Mouse (Mus musculus) A20 (cell line): ENCODE measurements at regions not wholly inside any gene's neighbourhood (a gene's known extent, or its start where the extent isn't known, plus 50 kb on each side); places are given as distances from the start of the nearest gene placed in this dataset.
A peak's percentile ranks its signal among the peaks of the same experiment; 100 is the strongest.

Experiments
- DNase-seq: peaks from one replicate; pipeline ENCODE4 v3.0.0-alpha.2; 2011; ENCODE audit warnings: low read depth, low spot score

DNA sequence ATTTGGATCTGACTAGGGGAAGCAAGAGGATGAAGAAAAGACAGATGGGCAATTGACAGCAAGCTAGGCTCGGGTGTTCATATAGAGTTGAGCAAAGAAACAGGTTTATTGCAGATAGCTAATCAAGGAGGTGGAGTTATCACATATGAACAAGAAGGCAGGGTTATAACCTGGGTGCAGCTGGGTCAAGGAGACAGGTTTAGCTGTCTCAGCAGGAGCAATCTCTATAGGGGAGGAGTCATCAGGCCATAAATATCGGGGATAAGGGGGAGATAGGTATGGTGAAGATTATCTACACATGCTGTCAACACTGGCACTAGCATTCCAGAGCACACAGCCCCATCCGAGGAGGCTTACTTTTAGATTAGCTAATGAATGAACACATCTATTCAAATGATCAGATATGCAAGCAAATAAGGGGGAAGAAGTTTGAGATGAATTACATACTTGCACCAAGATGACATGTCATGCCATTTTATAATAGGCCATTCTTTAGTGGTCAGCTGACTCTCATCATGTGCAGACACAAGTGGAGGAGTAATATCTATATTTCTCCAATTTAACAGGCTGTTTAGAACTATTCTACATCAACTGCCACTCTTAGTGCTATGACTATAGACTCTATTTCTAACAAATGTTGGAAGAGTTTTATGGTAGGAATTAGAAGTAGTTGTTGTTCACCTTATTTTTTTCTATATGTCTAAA is 76.9 kb downstream of the Lhx9 start:
- no peak for DNase-seq

DNA sequence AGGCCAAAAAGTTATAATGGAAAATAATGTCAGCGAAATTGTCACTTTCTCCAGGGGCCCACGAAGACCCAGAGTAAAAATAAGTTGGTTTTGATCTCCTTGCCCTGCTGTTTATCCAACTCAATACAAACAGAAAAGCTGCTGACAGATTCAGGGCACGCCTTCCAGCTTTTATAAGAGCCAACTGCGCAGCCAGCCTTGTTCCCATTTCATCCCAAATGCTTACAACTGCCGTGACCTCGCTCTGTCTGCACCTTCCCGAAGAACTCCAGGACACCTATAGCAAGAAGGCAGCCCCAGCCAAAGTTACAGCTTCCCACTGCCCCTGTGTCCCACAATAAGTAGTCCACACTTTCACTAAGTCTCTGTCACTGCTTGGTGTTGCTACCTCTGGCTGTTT is 85.5 kb downstream of the Lhx9 start:
- DNase-seq: no peak

DNA sequence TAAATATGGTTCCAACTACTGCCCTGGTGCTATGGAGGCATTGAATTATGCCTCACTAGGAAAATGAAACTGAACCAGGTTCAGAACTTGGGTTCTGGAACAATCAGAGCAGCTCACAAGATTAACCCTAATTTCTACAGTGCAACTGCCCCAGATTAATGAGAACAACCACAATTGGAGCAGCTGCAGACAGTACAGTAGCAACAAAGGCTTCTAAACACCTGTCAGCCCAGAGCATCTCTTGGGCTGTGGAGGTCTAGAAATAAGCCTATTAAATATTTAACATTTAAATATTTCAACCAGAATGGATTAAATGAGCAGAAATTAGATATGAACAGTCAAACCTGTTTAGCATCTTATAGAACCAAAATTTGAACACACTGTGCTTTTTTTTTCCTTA is 90.6 kb downstream of the Lhx9 start:
- no peak for DNase-seq

DNA sequence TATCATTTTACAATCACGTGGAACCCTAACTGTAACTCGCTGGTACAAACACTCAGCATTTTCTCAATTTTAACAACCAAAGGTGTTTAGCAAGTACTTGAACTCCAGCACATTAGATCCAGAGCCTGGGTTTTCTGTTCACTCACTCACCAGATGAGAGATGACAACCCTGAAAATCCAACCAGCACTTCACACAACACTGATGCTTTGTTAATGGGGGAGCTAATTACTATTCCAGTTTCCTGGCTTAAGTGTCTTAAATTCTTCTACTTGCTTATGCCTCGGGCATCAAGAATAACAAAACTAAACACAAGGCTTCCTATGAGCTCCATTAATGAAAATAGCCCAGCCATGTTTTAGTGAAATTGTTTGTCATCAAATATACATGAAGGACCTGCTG is 113.4 kb upstream of the Nek7 start:
- no peak for DNase-seq

DNA sequence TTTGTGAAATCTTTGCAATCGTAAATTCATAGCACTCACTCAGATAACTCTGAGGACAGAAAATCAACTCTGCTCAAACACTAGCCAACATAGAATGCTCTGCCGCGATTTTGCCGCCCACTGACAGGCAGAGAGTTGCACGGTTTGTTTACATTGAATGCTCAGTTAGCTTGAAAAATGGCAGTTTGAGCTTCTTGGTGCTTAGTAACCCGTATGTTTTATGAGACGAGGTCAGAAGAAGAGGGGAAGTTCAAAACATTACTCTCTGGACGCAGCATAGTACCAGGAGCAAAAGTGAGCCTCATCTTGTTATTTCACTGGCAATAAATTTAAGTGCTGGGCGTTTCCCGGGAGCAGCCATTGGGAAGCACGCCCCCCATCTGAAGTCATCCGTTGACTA is 111.1 kb upstream of the Nek7 start:
- no peak for DNase-seq

DNA sequence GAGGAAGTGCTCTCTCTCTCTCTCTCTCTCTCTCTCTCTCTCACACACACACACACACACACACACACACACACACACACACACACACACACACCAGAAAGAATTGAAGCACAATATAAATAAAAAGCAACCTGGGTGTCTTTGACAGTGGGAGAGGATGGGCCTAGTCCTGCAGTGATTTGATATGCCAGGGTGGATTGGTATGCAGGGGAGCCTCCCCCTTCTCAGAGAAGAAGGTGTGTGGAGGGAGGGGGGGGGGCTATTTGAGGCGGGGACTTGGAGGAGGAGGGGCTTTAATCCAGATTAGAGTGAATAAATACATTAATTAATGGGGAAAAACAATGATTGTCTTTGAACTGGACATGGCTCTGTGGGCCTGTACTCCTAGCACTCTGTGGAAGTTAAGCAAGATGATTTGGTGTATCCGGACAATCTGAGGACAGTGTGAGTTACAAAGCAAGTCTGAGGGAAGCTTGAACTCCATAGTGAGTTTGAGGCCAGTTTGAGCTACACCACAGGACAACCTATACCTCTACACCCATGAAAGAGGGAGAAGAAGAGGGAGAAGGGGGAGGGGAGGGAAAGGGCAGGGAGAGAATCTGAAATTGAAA is 109.3 kb upstream of the Nek7 start:
- no peak for DNase-seq

DNA sequence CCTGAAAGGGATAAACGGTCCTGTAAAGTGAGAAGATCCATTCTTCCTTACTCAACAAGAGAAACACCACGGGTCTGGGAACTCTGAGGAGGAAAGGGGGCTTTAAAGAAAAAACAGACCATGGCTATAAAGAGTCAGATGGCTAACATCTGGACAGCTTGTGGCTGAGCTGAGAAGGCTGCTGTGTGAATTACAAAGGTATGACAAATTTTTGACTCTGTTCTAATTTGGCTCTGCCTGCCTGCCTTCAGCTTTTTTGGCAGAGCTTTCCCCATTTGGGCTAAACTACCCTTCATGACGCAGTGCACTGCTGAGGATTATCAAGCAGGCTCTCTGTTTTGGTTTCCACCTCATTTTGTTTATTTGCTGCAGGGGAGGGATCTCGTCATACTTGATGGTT is 100.8 kb upstream of the Nek7 start:
- DNase-seq: no peak

DNA sequence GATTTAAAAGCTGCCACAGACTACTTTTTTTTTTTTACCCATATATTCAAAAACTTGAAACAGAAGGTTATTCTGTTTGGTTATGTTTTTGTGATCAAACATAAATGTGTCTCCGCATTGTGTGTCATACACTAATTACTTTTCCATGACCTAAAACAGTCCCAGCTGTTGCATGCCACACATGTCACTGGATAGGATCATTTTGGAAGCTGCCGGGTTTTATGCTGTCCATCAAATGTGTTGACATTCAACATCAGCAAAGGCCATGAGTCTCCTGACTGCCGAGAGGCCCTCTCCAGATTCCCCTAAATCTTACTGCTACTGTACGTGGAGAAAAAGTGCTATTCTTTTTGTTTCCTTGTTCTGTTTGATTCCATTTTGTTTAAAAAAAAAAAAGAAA is 99.4 kb upstream of the Nek7 start:
- no peak for DNase-seq

DNA sequence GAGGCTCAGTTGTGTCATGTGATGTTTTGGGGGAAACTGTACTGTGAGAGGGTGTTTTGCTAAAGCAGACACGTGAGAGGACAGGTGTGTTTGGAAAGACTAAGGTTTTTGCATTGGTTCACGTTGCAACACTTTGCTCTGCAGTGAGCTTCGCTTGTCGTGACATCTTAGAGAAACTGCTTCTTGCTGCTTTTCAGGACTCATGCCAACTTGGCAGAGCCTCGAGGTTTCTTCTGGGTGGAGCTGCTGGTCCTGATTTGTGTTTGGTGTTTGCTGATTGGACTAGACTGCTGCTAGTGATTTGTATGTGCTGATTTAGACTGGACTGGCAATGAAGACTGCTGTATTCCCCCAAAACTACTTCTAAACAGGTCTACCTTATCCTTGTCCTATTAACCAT is 97.0 kb upstream of the Nek7 start:
- DNase-seq: no peak

DNA sequence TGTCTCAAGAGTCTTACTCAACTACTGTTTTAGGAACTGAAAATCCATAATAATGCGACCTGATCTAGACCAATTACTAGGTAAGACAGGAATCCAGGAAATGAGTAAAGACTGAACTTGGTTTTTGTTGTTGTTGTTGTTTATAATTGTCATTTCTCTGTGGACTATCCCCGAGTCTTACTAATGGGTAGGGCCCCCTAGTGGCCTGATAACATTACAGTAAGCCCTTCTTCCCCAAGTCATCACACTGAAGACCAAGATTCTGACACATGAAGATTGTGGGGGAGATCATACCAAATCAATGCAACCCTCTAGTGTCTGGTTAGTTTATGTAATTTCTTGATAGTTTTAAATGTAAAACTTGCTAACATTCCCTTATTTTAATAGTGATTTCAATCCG is 95.2 kb upstream of the Nek7 start:
- peak; percentile 44 for DNase-seq

DNA sequence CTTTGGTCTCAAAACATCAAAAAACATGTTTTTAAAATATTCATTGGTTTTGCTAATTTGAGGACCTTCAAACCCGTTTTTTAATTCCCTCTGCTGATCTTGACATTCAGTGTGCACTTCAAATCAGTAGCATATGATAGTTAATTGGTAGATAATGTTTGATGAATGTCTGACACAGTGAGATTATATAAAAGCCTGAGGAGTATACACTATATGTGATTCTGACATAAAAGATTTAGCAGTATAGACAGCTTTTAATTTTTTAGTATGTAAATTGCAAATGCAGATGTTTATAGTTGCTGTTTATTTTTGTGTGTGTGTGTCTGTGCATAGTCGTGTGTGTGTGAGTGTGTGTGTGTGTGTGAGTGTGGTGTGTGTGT is 89.3 kb upstream of the Nek7 start:
- no peak for DNase-seq

DNA sequence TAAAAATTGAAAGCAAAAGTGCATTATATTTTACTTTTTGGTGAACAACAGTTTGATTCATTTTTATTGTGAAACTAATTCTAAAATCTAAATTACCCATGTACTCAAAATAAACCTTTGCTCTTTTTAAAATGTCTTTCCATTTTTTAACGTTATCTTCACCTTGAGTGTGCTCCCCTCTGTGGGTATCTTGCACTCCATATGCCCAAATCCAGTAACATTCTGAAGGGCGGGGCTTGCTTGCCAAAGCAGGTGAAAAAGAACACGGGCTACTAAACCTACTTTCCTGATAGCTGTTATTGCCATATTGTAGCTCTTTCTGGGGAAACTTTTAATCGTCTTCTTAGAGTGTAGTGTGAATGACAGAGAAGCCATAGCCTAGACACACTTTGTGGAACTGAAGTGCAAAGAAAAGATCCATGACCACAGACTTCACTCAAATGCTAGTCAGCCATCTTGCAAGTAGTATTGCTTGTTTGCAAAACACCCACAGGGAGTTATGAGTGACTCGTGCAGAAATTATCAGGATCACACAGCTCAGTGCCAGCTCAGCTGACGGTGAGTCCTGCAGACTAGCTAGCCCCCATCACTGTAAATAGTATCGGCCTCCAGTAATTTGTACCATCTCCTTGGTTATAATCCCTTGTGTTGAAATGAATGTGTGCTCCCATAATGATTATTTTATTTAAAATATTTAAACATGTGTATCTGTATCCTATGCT is 88.7 kb upstream of the Nek7 start:
- no peak for DNase-seq

DNA sequence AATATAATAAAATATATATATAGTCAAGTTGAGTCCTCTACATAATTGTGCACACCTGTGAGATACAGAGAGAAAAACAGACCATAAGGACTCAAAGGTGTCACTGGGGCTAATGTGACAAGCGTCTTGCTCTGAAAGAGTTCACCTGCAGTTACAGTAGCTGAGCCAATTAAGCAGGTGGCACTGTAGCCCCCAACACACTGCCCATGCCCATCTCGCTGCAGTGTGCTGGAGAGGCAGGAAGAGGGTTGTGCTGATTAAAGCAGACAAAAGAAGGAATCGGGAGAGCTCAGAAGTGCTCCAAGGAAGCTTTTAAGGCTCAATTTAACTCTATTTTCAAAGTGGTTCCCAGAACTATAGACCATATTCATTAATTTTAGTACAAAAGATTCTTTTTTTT is 88.0 kb upstream of the Nek7 start:
- DNase-seq: no peak

DNA sequence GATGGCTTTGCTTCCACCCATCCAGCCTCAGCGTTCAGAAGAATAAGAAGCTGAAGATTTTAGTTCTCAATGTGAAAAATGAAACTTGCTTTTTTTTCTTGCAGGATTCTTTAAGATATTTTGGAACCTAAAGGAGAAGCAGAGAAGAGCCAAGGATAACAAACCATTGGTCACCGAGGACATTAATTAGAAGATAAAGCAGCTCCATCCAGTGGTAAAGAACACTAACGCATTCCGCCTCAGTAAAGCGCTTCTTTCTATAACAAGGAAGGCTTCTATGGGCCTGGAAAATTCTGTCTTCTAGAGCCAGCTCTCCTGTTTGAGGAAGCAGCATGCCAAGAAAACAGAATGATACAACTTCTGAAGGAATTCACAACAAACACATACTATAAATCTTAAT is 83.3 kb upstream of the Nek7 start:
- no peak for DNase-seq

DNA sequence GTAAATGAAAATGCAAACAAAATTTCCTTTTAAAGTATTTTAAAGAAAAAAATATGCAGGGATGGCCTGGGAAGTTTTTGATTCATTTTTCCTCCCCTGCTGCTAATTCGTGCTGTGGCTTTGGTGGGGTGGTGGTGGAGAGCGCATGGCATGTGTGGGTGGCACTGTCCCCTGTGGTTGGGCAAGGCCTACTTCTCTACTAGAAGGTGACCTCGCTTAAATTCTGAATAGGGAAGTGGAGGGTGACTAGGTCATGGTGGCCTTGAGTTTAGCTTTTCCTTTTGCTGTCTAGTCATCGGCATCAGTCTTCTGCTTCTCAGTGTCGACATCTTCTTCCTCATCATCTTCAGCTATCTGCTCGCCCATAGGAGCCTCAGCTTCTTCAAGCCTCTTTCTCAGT is 69.3 kb upstream of the Nek7 start:
- DNase-seq: no peak

DNA sequence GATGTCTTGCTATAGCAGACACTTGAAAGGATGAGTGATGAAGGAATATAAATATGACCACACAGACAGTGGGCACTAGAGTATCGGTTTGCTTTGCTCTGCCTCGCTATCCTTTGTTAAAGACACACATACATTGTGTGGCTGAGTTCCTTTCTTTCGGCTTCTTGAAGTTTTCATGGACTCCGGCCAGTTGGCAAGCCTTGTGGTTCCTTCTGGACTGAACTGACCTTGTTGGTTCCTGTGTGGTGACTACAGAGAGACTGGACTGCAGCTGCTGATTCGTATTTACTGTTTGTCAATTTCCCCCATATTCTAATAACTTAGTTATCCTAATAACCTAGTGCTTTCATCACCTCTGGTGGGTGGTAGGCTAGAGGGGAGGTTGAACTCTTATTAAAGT is 66.8 kb upstream of the Nek7 start:
- no peak for DNase-seq

DNA sequence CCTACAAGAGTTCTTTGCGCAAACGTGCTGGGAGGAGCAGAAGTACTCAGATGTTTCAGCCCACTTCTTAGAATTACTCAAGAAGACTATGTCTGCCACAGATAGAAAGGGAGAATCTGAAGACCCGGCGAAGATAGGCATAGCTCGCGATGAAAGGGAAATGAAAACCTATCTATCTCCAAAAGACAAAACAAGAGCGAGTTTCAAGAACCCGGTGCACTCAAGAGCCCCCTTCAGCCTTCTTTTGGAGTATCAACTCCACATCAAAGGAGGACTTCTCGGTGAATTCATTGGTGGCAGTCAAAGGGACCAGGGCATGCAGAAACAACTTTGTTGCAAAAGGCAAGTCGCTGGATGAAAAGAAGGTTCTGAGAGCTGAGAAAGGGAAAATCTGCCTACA is 63.8 kb upstream of the Nek7 start:
- no peak for DNase-seq

DNA sequence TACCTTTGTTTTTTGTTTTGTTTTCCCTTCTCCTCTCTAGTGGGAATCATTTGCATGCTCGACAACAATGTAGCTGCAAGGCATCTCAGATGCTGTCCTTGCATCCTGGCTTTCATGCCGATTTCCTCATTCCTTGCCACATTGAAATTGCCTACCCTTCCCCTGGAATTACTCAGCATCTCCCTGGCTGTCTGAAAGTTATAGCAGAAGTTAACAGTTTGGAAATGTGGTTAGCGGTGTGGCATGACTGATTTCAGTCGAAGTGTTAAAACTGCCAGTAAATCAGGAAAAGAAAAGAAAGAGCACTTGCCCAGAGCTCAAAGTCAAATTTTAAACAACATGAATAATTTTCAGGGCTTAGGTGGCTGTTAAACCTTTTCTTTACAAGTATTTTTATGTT is 62.0 kb upstream of the Nek7 start:
- no peak for DNase-seq

DNA sequence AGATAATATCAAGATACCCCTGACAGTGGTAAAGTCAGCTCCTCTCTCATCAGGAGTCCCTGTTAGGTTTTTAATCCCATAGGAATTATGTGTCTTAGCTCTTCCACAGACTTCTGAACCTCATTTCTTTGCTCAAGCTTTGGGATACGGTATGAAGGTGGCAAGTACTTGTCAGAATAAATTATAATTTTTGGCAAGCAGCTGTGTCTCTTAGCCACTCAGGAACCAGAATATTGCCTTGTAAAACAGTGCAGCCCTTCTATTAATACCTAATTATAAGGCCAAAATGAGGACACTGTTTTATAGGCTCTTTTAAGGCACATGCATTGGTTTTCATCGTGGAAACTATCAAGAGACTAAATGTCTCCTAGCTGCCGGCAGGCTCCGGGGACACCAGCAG is 54.3 kb upstream of the Nek7 start:
- no peak for DNase-seq
